15 mouse cellular contexts compared by ENCODE assay signal in genomic region chr10:121246971-121247370, GRCm38 (mm10).
DNase-seq lines count a peak whose midpoint lies in the region; ATAC-seq lines count a peak whose summit lies in the region.
"Had no signal": no experiment of that assay in that cellular context is flagged by ENCODE, and none has a peak within 500 bp of the region (broad histone marks: within the 10 kb centered on the region; RNA-seq: fewer than 3 reads in every experiment).

No protein-coding gene starts in this region.

- WGBS in embryonic facial prominence, embryonic 14.5 days: 78% methylated on average over 21 of the region's 21 CpGs
- 88% methylated on average over 21 of the region's 21 CpGs for WGBS in embryonic facial prominence, embryonic 10.5 days
- 88% methylated on average over 21 of the region's 21 CpGs for WGBS in midbrain, embryonic 10.5 days
- WGBS in hindbrain, embryonic 16.5 days: 75% methylated on average over 21 of the region's 21 CpGs

- H3K4me3 ChIP-seq in embryonic facial prominence, embryonic 14.5 days (ENCODE audit: low read depth, low read length): no peak overlapping the region
- no peak overlapping the region for H3K4me3 ChIP-seq in embryonic facial prominence, embryonic 10.5 days
- no peak overlapping the region for H3K4me3 ChIP-seq in midbrain, embryonic 10.5 days
- H3K4me3 ChIP-seq in hindbrain, embryonic 16.5 days (ENCODE audit: low read length): no peak overlapping the region
- H3K4me3 ChIP-seq: embryonic facial prominence, embryonic 12.5 days; layer of hippocampus, adult 2 months had no signal

- H3K4me1 ChIP-seq in embryonic facial prominence, embryonic 14.5 days (ENCODE audit: control insufficient read depth, insufficient read depth, low read length): no peaks in the 10 kb centered on the region
- peaks cover 8% of the 10 kb centered on the region; the same call in 1 of the 2 replicates for H3K4me1 ChIP-seq in embryonic facial prominence, embryonic 10.5 days
- no peaks in the 10 kb centered on the region for H3K4me1 ChIP-seq in midbrain, embryonic 10.5 days
- no peaks in the 10 kb centered on the region for H3K4me1 ChIP-seq in hindbrain, embryonic 16.5 days (ENCODE audit: control insufficient read depth, insufficient read depth, low read depth, low read length)

- DNase-seq in embryonic facial prominence, embryonic 14.5 days (ENCODE audit: low spot score): peak; percentile 44
- no peak for DNase-seq in embryonic facial prominence, embryonic 10.5 days (ENCODE audit: low spot score)
- peak; percentile 17 to 41 for DNase-seq in heart, adult 9 months (ENCODE audit: low spot score in 2 of 2)
- peak; percentile 14 to 37 for DNase-seq in heart, postnatal 36 days
- peak; percentile 59 for DNase-seq in lung, postnatal 14 days
- no peak for DNase-seq in midbrain, embryonic 10.5 days (ENCODE audit: low spot score)
- DNase-seq: cerebellum, adult 2 months; liver, postnatal 0 days had no signal

- H3K36me3 ChIP-seq in embryonic facial prominence, embryonic 14.5 days (ENCODE audit: control insufficient read depth, insufficient read depth, low read length): no peaks in the 10 kb centered on the region
- no peaks in the 10 kb centered on the region for H3K36me3 ChIP-seq in embryonic facial prominence, embryonic 10.5 days (replicated peaks)
- H3K36me3 ChIP-seq in midbrain, embryonic 10.5 days: no peaks in the 10 kb centered on the region
- H3K36me3 ChIP-seq in hindbrain, embryonic 16.5 days (ENCODE audit: control insufficient read depth, insufficient read depth, low read length): no peaks in the 10 kb centered on the region
- H3K36me3 ChIP-seq: embryonic facial prominence, embryonic 12.5 days had no signal

- intact Hi-C loops in heart, postnatal 36 days (cut with DNase I): no loop called here

- H3K9ac ChIP-seq in embryonic facial prominence, embryonic 14.5 days (ENCODE audit: low read depth, low read length): no peak overlapping the region
- H3K9ac ChIP-seq in hindbrain, embryonic 16.5 days (ENCODE audit: low read depth, low read length): no peak overlapping the region
- H3K9ac ChIP-seq: embryonic facial prominence, embryonic 12.5 days; liver, postnatal 0 days had no signal

- no peaks in the 10 kb centered on the region for H3K27me3 ChIP-seq in embryonic facial prominence, embryonic 14.5 days (replicated peaks; ENCODE audit: control insufficient read depth, insufficient read depth, low read length)
- no peaks in the 10 kb centered on the region for H3K27me3 ChIP-seq in embryonic facial prominence, embryonic 10.5 days (replicated peaks; ENCODE audit: low read depth, poor library complexity, severe bottlenecking)
- H3K27me3 ChIP-seq in midbrain, embryonic 10.5 days (ENCODE audit: low read depth, poor library complexity, severe bottlenecking): no peaks in the 10 kb centered on the region
- no peaks in the 10 kb centered on the region for H3K27me3 ChIP-seq in hindbrain, embryonic 16.5 days (replicated peaks; ENCODE audit: control insufficient read depth, insufficient read depth, low read length)
- H3K27me3 ChIP-seq: embryonic facial prominence, embryonic 12.5 days had no signal

- H3K27ac ChIP-seq in embryonic facial prominence, embryonic 14.5 days (replicated peaks; ENCODE audit: low read depth, low read length): no peak overlapping the region
- no peak overlapping the region for H3K27ac ChIP-seq in embryonic facial prominence, embryonic 10.5 days (replicated peaks)
- H3K27ac ChIP-seq in midbrain, embryonic 10.5 days (replicated peaks): no peak overlapping the region
- no peak overlapping the region for H3K27ac ChIP-seq in hindbrain, embryonic 16.5 days (ENCODE audit: low read depth, low read length)
- H3K27ac ChIP-seq: embryonic facial prominence, embryonic 12.5 days; layer of hippocampus, adult 2 months; stomach, postnatal 0 days had no signal

- no peak overlapping the region for H3K4me2 ChIP-seq in embryonic facial prominence, embryonic 14.5 days (ENCODE audit: low read depth, low read length)
- no peak overlapping the region for H3K4me2 ChIP-seq in hindbrain, embryonic 16.5 days (ENCODE audit: low read length)
- H3K4me2 ChIP-seq: embryonic facial prominence, embryonic 12.5 days had no signal

- no peak for ATAC-seq in embryonic facial prominence, embryonic 14.5 days (ENCODE audit: low read depth)
- ATAC-seq in hindbrain, embryonic 16.5 days: no peak
- ATAC-seq in megakaryocyte-erythroid progenitor cell, adult 5-6 weeks (replicated peaks; ENCODE audit: low FRiP score, low TSS enrichment, poor library complexity, severe bottlenecking): no peak
- ATAC-seq: forebrain, embryonic 16.5 days; intestine, postnatal 0 days; liver, postnatal 0 days had no signal

- H3K9me3 ChIP-seq in embryonic facial prominence, embryonic 14.5 days (ENCODE audit: control insufficient read depth, low read length): peaks cover 5% of the 10 kb centered on the region; the same call in 1 of the 2 replicates
- H3K9me3 ChIP-seq in embryonic facial prominence, embryonic 10.5 days: no peaks in the 10 kb centered on the region
- H3K9me3 ChIP-seq in midbrain, embryonic 10.5 days (replicated peaks): 0 out of 2 replicates have a peak, but pooled peaks cover 3% of the 10 kb centered on the region
- H3K9me3 ChIP-seq in hindbrain, embryonic 16.5 days (ENCODE audit: control insufficient read depth, low read length): no peaks in the 10 kb centered on the region
- H3K9me3 ChIP-seq: embryonic facial prominence, embryonic 12.5 days had no signal

Comparison
In these comparisons a context has a peak if more than half of its experiments do, and no peak if none do; other contexts are left out.
1. DNase-seq: peak in embryonic facial prominence, embryonic 14.5 days (single experiment), heart, adult 9 months (2 of 2), heart, postnatal 36 days (2 of 2) and lung, postnatal 14 days (single experiment); none in embryonic facial prominence, embryonic 10.5 days (single experiment) and midbrain, embryonic 10.5 days (single experiment).